Mouse (Mus musculus): ENCODE data around the gene Mt4. TPM values are rescaled to one million over a fixed set of nuclear protein-coding genes. Genes with fewer than 3 reads are reported as not detected.
"Not testable (repeated sequence)": the region's sequence is repeated elsewhere in the genome, so short reads cannot be mapped to it uniquely, and the experiment has no call there.

The Mt4 gene
- polyA plus RNA-seq, 1 experiment from 2014 or later = 6.3 TPM

DNA sequence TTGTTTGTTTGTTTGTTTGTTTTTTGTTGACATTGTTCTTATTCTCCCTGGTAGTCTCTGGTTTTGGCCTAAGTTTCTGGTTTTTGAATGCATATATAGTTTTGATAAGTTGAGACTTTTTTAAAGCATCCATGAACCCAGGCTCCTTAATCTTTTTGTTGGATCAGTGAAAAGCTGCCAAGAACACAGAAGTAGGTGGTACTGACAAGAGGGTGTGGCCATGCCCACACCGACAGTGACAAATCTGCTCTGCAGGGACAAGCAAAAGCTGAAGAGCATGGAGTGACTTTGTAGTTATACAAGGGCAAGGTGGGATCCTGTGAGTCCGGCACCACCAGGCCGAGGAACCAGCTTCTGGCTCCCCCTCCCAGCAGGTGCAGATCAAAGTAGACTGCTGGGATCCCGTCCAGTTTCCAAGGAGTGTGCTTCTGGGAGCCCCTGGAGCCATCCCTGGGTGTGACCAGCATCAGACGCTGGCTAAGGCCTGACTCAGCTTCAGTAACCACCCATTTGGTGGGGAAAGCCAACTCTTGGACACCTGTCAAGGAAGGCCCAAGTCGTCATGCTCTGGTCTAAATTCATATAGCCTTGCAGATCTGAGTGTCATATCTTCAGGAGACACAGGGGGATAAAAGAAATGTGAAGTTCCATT lies 26.3 kb upstream of the Mt4 start:
- Histone ChIP-seq H3K4me2 (replicated peaks) (no peak overlapping the region), H3K4me1 (no peaks in the 10 kb centered on the region), H3K9ac (no peak overlapping the region), H3K4me3 (replicated peaks) (no peak overlapping the region), H3K9me3 (replicated peaks) (no peaks in the 10 kb centered on the region), H3K27ac (replicated peaks) (no peak overlapping the region), H3K36me3 (no peaks in the 10 kb centered on the region), H3K27me3 (no peaks in the 10 kb centered on the region)
- WGBS = 56% methylated on average over 6 of the region's 6 CpGs
- ATAC-seq (ENCODE audit: insufficient number of reproducible peaks, low FRiP score, low TSS enrichment, low read depth) = no peak

DNA sequence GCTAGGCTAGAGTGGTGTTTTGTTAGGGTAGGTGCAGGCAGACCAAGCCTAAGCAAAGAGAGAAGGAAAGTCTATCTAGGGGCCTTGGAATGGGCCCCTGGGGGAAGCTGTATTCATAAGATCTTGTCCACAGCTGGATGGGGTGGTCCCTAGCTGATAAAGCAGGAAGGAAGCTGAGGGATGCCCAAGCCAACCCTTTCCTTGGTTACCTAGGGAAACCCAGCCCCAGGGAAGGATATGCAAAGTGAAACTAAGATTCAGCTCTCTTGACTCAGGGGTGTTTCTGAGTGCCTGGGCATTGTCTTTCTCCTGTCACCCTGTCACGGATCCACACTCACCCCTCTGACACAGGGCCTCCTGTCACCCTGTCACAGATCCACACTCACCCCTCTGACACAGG lies 23.6 kb upstream of the Mt4 start:
- H3K4me3 ChIP-seq (replicated peaks) = no peak overlapping the region
- H3K9me3 ChIP-seq (replicated peaks) = no peaks in the 10 kb centered on the region
- H3K27ac ChIP-seq (replicated peaks) = no peak overlapping the region
- H3K27me3 ChIP-seq = no peaks in the 10 kb centered on the region
- H3K9ac ChIP-seq = no peak overlapping the region
- H3K4me1 ChIP-seq = peaks cover under 1% of the 10 kb centered on the region; the same call in 1 of the 2 replicates
- ATAC-seq (ENCODE audit: insufficient number of reproducible peaks, low FRiP score, low TSS enrichment, low read depth) = no peak
- H3K36me3 ChIP-seq = no peaks in the 10 kb centered on the region
- no peak overlapping the region for H3K4me2 ChIP-seq (replicated peaks)
- WGBS = 53% methylated on average over 1 of the region's 1 CpGs

GRCm38 (mm10) chr8:94113972-94114371 lies 23.0 kb upstream of the Mt4 start:
- Histone ChIP-seq H3K27ac (replicated peaks) (no peak overlapping the region), H3K4me2 (replicated peaks) (no peak overlapping the region), H3K36me3 (no peaks in the 10 kb centered on the region), H3K4me3 (replicated peaks) (no peak overlapping the region), H3K27me3 (no peaks in the 10 kb centered on the region), H3K9me3 (replicated peaks) (no peaks in the 10 kb centered on the region), H3K9ac (no peak overlapping the region), H3K4me1 (peaks cover 5% of the 10 kb centered on the region; the same call in 1 of the 2 replicates)
- no peak for ATAC-seq (ENCODE audit: insufficient number of reproducible peaks, low FRiP score, low TSS enrichment, low read depth)
- WGBS = 88% methylated on average over 2 of the region's 2 CpGs

GRCm38 (mm10) chr8:94118776-94119430 lies 18.1 kb upstream of the Mt4 start:
- Histone ChIP-seq H3K36me3 (no peaks in the 10 kb centered on the region), H3K4me3 (replicated peaks) (no peak overlapping the region), H3K4me1 (peaks cover 12% of the 10 kb centered on the region; the same call in 1 of the 2 replicates), H3K9ac (no peak overlapping the region), H3K27me3 (no peaks in the 10 kb centered on the region), H3K4me2 (replicated peaks) (no peak overlapping the region), H3K27ac (replicated peaks) (peak overlapping the region; percentile 53; the same call in 1 of the 2 replicates), H3K9me3 (replicated peaks) (no peaks in the 10 kb centered on the region)
- WGBS = 5% methylated on average over 6 of the region's 6 CpGs
- no peak for ATAC-seq (ENCODE audit: insufficient number of reproducible peaks, low FRiP score, low TSS enrichment, low read depth)

GRCm38 (mm10) chr8:94121625-94122024 lies 15.4 kb upstream of the Mt4 start:
- Histone ChIP-seq H3K27me3 (no peaks in the 10 kb centered on the region), H3K9ac (no peak overlapping the region), H3K27ac (replicated peaks) (no peak overlapping the region), H3K9me3 (replicated peaks) (no peaks in the 10 kb centered on the region), H3K4me2 (replicated peaks) (no peak overlapping the region), H3K4me3 (replicated peaks) (no peak overlapping the region), H3K4me1 (peaks cover 12% of the 10 kb centered on the region; the same call in 1 of the 2 replicates), H3K36me3 (no peaks in the 10 kb centered on the region)
- no peak for ATAC-seq (ENCODE audit: insufficient number of reproducible peaks, low FRiP score, low TSS enrichment, low read depth)
- WGBS = 81% methylated on average over 9 of the region's 9 CpGs

DNA sequence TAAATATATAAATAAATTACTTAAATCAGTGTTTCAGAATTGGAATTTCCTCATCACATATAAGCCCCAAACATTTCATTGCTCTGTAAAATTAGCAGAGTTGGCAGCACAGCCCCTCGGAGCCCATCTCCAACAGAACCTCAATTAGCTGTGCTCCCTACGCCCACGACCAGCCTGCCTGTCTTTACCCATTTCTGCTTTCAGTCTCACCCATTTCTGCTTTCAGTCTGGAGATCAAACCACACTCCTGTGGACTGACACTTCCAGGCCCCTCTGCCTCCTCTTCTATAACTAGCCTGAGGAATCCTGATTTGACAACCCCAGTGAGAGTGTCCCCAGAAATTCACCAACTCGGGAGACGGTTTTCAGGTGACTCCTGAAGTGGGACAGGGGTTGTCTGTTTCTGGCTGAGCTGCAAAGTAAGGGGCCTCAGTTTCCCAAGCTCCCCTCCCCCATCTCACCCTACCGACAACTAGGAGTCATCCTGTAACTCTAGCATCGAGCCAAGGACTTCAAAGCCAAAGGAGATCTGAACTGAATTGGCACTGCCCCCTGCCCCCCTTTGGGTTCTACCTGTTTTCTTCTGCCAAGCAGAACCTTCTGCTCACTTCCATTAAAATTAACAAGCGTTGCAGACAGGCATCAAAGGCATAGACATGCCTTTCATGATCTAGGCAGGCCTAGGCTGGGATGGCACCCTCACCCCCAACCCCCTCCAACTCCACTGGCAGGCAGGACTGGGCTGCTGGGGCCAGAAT lies 14.1 kb upstream of the Mt4 start:
- Histone ChIP-seq H3K27me3 (no peaks in the 10 kb centered on the region), H3K4me3 (replicated peaks) (no peak overlapping the region), H3K4me1 (peaks cover 12% of the 10 kb centered on the region; the same call in 1 of the 2 replicates), H3K4me2 (replicated peaks) (no peak overlapping the region), H3K36me3 (no peaks in the 10 kb centered on the region), H3K9me3 (replicated peaks) (no peaks in the 10 kb centered on the region), H3K9ac (no peak overlapping the region), H3K27ac (replicated peaks) (no peak overlapping the region)
- no peak for ATAC-seq (ENCODE audit: insufficient number of reproducible peaks, low FRiP score, low TSS enrichment, low read depth)
- WGBS = 35% methylated on average over 8 of the region's 8 CpGs

- 56% methylated on average over 6 of the region's 6 CpGs for WGBS
Observed at GRCm38 (mm10) chr8:94127711-94128110, 9.3 kb upstream of the Mt4 start.

GRCm38 (mm10) chr8:94129133-94129789 lies 7.7 kb upstream of the Mt4 start:
- H3K4me1 ChIP-seq = no peaks in the 10 kb centered on the region
- H3K4me3 ChIP-seq (replicated peaks) = no peak overlapping the region
- no peak overlapping the region for H3K27ac ChIP-seq (replicated peaks)
- H3K4me2 ChIP-seq (replicated peaks) = no peak overlapping the region
- no peaks in the 10 kb centered on the region for H3K36me3 ChIP-seq
- WGBS = 79% methylated on average over 6 of the region's 6 CpGs
- no peaks in the 10 kb centered on the region for H3K9me3 ChIP-seq (replicated peaks)
- ATAC-seq (ENCODE audit: insufficient number of reproducible peaks, low FRiP score, low TSS enrichment, low read depth) = no peak
- H3K27me3 ChIP-seq = no peaks in the 10 kb centered on the region
- H3K9ac ChIP-seq = no peak overlapping the region

More at GRCm38 (mm10) chr8:94127711-94128110, 9.3 kb upstream of the Mt4 start:
- no peaks in the 10 kb centered on the region for H3K9me3 ChIP-seq (replicated peaks)
- H3K27ac ChIP-seq (replicated peaks) = no peak overlapping the region
- H3K4me2 ChIP-seq (replicated peaks) = no peak overlapping the region
- H3K36me3 ChIP-seq = no peaks in the 10 kb centered on the region
- no peaks in the 10 kb centered on the region for H3K4me1 ChIP-seq
- no peaks in the 10 kb centered on the region for H3K27me3 ChIP-seq
- no peak overlapping the region for H3K4me3 ChIP-seq (replicated peaks)
- no peak overlapping the region for H3K9ac ChIP-seq
- ATAC-seq (ENCODE audit: insufficient number of reproducible peaks, low FRiP score, low TSS enrichment, low read depth) = no peak

DNA sequence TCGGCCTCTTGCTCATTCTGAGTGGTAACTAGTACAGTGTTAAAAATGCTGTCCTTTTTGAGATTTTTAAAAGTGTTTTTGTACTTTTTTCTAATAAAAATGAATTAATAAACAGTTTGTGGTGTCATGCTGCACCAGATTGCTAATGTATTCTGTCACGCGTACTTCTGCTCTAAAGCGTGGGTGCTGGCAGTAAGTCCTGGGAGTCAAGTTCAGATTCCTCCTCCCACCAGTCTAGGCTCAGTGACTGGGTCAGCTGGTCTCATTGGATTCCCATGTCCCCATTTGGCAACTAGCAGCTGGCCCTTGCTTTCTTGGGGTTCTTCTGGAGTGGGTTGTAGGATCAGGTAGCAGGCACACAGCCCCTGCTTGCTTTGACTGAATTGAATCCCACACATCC lies 6.9 kb upstream of the Mt4 start:
- H3K4me1 ChIP-seq = no peaks in the 10 kb centered on the region
- no peaks in the 10 kb centered on the region for H3K27me3 ChIP-seq
- no peak overlapping the region for H3K4me2 ChIP-seq (replicated peaks)
- H3K27ac ChIP-seq (replicated peaks) = no peak overlapping the region
- H3K36me3 ChIP-seq = no peaks in the 10 kb centered on the region
- no peak for ATAC-seq (ENCODE audit: insufficient number of reproducible peaks, low FRiP score, low TSS enrichment, low read depth)
- no peak overlapping the region; the same call in 1 of the 2 replicates for H3K9ac ChIP-seq
- no peaks in the 10 kb centered on the region for H3K9me3 ChIP-seq (replicated peaks)
- WGBS = 87% methylated on average over 4 of the region's 4 CpGs
- no peak overlapping the region for H3K4me3 ChIP-seq (replicated peaks)

- no peak overlapping the region for H3K4me3 ChIP-seq (replicated peaks)
- H3K9ac ChIP-seq = no peak overlapping the region
- H3K27me3 ChIP-seq = no peaks in the 10 kb centered on the region
- no peaks in the 10 kb centered on the region for H3K36me3 ChIP-seq
- H3K4me2 ChIP-seq (replicated peaks) = no peak overlapping the region
- WGBS = 60% methylated on average over 5 of the region's 5 CpGs
- no peak for ATAC-seq (ENCODE audit: insufficient number of reproducible peaks, low FRiP score, low TSS enrichment, low read depth)
- H3K4me1 ChIP-seq = no peaks in the 10 kb centered on the region
- no peak overlapping the region for H3K27ac ChIP-seq (replicated peaks)
- no peaks in the 10 kb centered on the region for H3K9me3 ChIP-seq (replicated peaks)
Observed at GRCm38 (mm10) chr8:94132096-94132495, 4.9 kb upstream of the Mt4 start.

GRCm38 (mm10) chr8:94134601-94135000 lies 2.4 kb upstream of the Mt4 start:
- H3K36me3 ChIP-seq; H3K4me2 ChIP-seq (replicated peaks); H3K27me3 ChIP-seq; H3K4me1 ChIP-seq; H3K27ac ChIP-seq (replicated peaks); ATAC-seq (ENCODE audit: insufficient number of reproducible peaks, low FRiP score, low TSS enrichment, low read depth); H3K9me3 ChIP-seq (replicated peaks); H3K9ac ChIP-seq; H3K4me3 ChIP-seq (replicated peaks): not testable (repeated sequence)
- 43% methylated on average over 3 of the region's 3 CpGs for WGBS
